Mouse (Mus musculus) liver, adult 2 months (tissue): ENCODE data around the gene Lsm2.

ENCODE experiments used
- CTCF ChIP-seq: fragments of 200-500 bp; IDR thresholded peaks from 2 replicates; pipeline ENCODE4 v1.5.1; 2011; ENCODE audit warnings: low read depth, low read length, control low read depth
- POLR2A ChIP-seq: fragments of 200-500 bp; IDR thresholded peaks from 2 replicates; pipeline ENCODE4 v1.6.1; 2011; ENCODE audit warnings: low read length, control low read depth; ENCODE audit not compliant: insufficient read depth; ENCODE audit errors: extremely low read depth

- no peak for TF ChIP-seq POLR2A
- TF ChIP-seq CTCF: no peak
Observed at GRCm38 (mm10) chr17:35022541-35023060, 40.9 kb downstream of the Lsm2 start.
